Mouse (Mus musculus): Measurements from ENCODE around the gene Rpl3l. TPM values are rescaled to one million over a fixed set of nuclear protein-coding genes. Genes with fewer than 3 reads are reported as not detected.

The Rpl3l gene
- total RNA-seq, 2 experiments from 2014 or later: 5.9 to 6.9 TPM

DNA sequence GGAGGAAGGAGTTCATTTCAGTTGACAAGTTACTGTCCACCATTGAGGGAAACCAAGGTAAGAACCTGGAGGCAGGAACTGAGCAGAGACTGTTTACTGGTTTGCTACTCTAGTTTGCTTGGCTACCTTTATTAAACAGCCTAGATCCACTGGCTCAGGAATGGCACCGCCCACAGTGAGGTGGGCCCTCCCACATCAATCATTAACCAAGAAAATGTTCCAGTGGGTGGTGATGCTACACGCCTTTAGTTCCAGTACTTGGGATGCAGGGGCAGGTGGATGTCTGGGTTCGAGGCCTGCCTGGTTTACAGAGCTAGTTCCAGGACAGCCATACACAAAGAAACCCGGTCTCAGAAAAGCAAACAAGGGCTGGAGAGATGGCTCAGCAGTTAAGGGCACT is 10.6 kb downstream of the Rpl3l start:
- DNase-seq (ENCODE audit: low spot score in 2 of 2): no peak

- no peak for DNase-seq (ENCODE audit: low spot score in 2 of 2)
Observed at GRCm38 (mm10) chr17:24739926-24740325, 12.3 kb downstream of the Rpl3l start.

GRCm38 (mm10) chr17:24742307-24742706 is 14.7 kb downstream of the Rpl3l start:
- DNase-seq (ENCODE audit: low spot score in 2 of 2): no peak

- no peak for DNase-seq (ENCODE audit: low spot score in 2 of 2)
Observed at GRCm38 (mm10) chr17:24743896-24744295, 16.3 kb downstream of the Rpl3l start.

GRCm38 (mm10) chr17:24744381-24744780 is 16.8 kb downstream of the Rpl3l start:
- DNase-seq (ENCODE audit: low spot score in 2 of 2): no peak

- peak; percentile 57 to 71 for DNase-seq (ENCODE audit: low spot score in 2 of 2)
Observed at GRCm38 (mm10) chr17:24745526-24746497, 18.2 kb downstream of the Rpl3l start.

- no peak for DNase-seq (ENCODE audit: low spot score in 2 of 2)
Observed at GRCm38 (mm10) chr17:24746986-24747385, 19.4 kb downstream of the Rpl3l start.

DNA sequence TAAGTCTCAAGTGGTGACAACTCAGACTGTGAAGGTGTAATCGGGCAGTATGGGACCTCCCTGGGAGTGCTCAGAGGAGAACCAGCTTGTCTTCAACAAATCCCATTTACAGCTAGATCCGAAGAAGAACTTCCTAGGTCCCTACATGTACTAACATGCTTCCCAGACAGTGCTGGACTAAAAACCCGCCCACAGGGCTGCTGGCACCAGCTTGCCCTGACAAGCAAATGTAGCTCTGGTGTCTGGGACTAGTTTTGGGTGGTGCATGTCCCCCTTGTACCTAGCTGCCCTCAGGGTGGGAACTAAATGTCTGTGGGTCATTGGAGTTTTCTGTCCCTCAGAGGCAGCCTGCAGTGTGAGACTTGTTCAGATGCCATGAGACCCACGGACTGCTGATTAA is 23.9 kb downstream of the Rpl3l start:
- DNase-seq (ENCODE audit: low spot score in 2 of 2): no peak

GRCm38 (mm10) chr17:24752415-24753394 is 25.1 kb downstream of the Rpl3l start, which contains the start of gene Hs3st6:
TSS of gene Hs3st6 (plus strand) at chr17:24752988.
- DNase-seq (ENCODE audit: low spot score in 2 of 2): no peak

GRCm38 (mm10) chr17:24757394-24757793 is 29.8 kb downstream of the Rpl3l start:
- no peak for DNase-seq (ENCODE audit: low spot score in 2 of 2)

DNA sequence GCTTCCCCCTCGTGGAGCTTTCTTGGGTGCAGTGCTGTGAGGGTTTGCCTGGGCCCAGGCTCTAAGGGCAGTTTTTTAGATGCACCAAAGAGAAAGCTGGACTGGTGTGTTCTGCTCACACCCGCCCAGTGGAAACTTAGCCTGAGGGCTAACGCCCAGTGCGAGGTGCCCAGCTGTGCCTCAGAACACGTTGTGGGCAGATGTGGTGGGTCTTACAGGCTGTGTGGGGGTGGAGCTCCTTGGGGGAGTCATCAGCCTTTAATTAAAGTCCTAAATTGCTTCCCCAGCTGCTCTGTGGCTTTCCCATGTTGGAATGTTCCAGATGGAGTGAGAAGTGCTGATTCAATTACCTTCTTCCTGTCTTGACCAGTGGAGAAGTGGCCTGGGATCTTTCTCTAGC is 33.5 kb downstream of the Rpl3l start:
- DNase-seq (ENCODE audit: low spot score in 2 of 2): no peak

- DNase-seq (ENCODE audit: low spot score in 2 of 2): no peak
Observed at GRCm38 (mm10) chr17:24765016-24765905, 37.6 kb downstream of the Rpl3l start.

DNA sequence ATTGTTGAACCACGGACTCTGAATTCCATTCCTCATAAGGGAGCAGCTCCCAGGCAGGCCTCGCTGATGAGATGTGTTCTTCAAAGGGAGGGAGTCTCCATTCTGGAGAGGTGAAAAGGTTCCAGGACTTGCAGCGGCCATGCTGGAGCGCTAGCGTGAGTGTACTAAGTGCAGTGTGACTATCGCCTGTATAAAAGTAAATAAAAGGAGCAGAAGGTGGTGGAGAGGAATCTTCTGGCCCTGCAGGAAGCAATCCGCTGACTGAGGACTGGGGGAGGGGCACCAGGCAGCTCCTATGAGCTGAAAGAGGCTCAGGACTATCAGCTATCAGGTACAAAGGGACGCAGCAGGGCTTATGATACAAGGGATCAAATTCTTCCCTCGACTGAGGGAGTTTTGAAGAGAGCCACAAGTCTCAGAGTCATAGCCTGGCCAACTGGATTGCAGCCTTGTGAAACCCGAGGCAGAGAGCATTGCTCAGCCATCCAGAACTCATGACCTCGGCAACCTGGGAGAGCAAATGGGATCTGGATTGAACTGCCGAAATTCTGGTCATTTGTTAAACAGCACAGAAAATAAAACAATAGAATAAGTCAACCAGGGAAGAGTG is 38.8 kb downstream of the Rpl3l start:
- DNase-seq (ENCODE audit: low spot score in 2 of 2): no peak

DNA sequence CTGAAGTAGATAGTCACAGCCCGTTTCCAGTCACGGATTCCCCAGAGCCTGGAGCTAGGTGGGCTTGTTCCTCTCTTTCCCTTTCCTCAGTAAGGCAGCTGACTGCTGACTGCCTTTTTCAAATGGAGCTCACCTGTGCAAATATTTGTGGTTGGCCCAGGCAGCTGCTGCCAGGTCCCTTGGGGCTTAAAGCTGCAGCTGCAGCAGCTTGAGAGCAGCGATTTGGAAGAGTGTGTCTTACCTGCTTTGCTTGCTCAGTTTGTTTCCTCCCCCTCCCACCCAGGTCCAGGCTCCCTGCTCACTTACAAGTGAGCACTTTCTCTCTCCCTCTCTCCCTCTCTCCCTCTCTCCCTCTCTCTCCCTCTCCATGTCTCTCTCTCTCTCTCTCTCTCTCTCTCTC is 41.5 kb downstream of the Rpl3l start:
- no peak for DNase-seq (ENCODE audit: low spot score in 2 of 2)

DNA sequence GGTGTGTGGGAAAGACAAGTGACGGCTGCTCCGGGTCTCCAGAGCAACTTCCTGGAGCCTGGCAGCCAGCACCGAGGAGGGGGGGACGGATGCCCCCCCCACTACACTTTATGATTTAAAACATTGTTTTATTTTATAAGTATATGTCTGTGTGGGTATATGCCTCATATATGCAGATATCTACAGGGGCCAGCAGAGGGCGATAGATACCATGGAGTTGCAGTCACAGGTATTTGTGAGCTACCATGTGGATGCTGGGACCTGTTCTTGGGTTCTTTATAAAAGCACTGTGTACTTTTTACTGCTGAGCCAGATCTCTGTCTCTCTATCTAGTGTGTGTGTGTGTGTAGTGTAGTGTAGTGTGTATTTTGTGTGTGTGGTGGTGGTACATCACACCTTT is 45.6 kb downstream of the Rpl3l start:
- no peak for DNase-seq (ENCODE audit: low spot score in 2 of 2)

GRCm38 (mm10) chr17:24775173-24775572 is 47.6 kb downstream of the Rpl3l start:
- no peak for DNase-seq (ENCODE audit: low spot score in 2 of 2)

GRCm38 (mm10) chr17:24777073-24777472 is 49.5 kb downstream of the Rpl3l start:
- DNase-seq (ENCODE audit: low spot score in 2 of 2): no peak

- DNase-seq (ENCODE audit: low spot score in 2 of 2): no peak
Observed at GRCm38 (mm10) chr17:24780821-24781220, 53.2 kb downstream of the Rpl3l start.
